Mouse (Mus musculus): ENCODE data around the gene Mtmr11. TPM values are rescaled to one million over a fixed set of nuclear protein-coding genes. Genes with fewer than 3 reads are reported as not detected.
A peak's percentile ranks its signal among the peaks of the same experiment; 100 is the strongest.

The Mtmr11 gene
- polyA plus RNA-seq (2015; fragmentation: Nextera tagmentation; extraction: Ambion mirVana), result 13.7 and 15.0 TPM in 2 replicates

DNA sequence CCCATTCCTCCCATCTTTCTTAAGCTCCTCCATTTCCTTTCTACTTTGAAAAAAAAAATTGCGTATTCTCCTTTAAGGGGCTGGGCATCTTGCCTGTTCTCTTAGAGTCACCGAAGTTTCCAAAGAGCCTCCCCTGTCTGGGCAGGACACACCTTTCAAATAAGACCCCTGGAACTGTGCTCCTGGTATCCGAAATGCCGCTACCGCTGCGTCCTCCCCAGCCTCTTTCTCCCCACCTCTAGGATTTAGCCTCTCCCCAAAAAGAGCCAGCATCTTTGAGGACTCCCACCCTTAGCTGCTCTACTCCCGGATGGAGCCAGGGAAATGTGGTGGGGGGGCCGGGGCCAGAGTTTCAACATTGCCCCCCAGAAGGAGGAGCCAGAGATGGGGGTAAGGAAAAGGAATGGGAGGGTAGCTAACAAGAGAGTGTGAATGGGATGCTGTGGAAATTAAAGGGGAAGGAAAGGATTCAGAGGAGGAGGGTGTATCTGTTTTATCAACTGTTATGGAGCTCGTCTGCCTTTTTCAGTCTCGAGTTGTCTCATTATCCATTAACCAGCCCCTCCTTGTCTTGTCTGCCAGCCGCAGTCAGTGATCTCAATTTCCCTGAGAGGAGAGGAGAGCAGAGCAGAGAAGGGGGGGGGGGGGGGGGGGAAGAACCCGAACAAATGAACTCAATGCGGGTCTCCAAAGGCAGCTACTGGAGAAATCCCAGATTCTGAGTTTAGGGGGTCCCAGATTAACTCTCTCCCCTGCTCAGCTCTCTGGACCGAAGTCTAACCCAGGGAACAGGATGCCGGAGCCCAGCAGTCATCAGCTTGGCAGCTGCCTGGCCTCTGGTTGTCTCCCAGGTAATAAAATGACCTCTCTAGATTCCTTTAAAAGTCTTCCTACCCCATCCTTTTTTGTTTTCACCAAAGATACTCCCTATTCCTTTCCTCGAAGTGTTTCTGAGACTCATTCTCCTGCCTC, at the start of gene Mtmr11:
Gene Mtmr11 (plus strand): TSS at position 136 of the 972 bp plus-strand sequence.
- Histone ChIP-seq H3K9ac (peak within 1 kb of the TSS; percentile 41; the same call in 1 of the 2 replicates), H3K4me1 (peaks cover 13% of the 10 kb centered on the region), H3K9me3 (no peaks in the 10 kb centered on the region), H3K36me3 (no peaks in the 10 kb centered on the region), H3K4me3 (replicated peaks) (peak within 1 kb of the TSS; percentile 54), H3K27me3 (replicated peaks) (no peaks in the 10 kb centered on the region), H3K27ac (peak within 1 kb of the TSS; percentile 85), H3K4me2 (peak within 1 kb of the TSS; percentile 92)
- ATAC-seq (ENCODE audit: insufficient read depth, low FRiP score, low read depth), result no peak
- 5% methylated on average over 16 of the region's 16 CpGs for WGBS

DNA sequence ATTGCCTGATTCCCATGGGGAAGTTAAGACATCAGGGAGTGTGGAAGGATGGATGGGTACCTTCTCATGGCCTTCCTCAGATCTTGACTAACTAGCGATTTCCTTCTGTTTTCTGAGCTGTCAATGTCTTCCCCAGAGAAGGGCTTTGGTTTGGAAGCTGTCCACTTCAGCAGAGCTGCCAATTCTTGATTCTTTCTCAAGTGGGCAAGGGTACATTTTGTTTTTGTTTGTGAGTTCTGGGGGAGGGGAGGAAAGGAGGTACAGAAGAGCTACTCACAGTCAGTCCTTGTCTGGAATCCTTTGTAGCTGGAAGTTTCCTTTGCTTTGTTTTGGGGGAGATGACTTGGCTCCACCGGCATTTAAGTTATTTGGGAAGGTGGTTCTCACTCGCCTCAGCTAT, 48.6 kb upstream of the Mtmr11 start:
- WGBS, result 56% methylated on average over 3 of the region's 3 CpGs
- no peaks in the 10 kb centered on the region for H3K36me3 ChIP-seq
- no peak for ATAC-seq (ENCODE audit: insufficient read depth, low FRiP score, low read depth)
- H3K4me2 ChIP-seq, result no peak overlapping the region
- H3K4me1 ChIP-seq, result no peaks in the 10 kb centered on the region
- H3K27me3 ChIP-seq (replicated peaks), result no peaks in the 10 kb centered on the region
- no peak overlapping the region for H3K9ac ChIP-seq
- no peak overlapping the region for H3K4me3 ChIP-seq (replicated peaks)
- H3K27ac ChIP-seq, result no peak overlapping the region
- H3K9me3 ChIP-seq, result no peaks in the 10 kb centered on the region

DNA sequence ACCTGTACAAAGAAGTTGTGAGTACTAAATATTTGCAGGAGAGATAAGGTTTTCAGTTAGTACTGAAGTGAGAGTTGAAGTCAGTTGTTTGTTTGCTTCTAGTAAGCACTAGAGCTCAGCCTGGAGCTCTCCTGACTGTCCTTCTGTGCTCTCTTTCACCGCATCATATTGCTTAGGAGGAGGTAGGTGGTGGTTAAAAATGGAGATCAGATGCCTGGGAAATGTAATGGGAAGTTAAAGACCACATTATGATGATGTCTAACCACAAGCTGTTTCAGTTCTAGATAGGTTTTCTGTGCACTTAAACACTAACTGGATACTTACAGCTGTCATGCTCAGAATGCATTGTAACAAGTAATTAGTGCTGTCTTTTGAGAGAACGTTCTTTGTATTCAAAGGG, 43.7 kb upstream of the Mtmr11 start:
- no peak overlapping the region for H3K9ac ChIP-seq
- H3K4me1 ChIP-seq, result no peaks in the 10 kb centered on the region
- H3K27me3 ChIP-seq (replicated peaks), result no peaks in the 10 kb centered on the region
- no peak overlapping the region for H3K27ac ChIP-seq
- no peaks in the 10 kb centered on the region for H3K9me3 ChIP-seq
- WGBS, result 71% methylated on average over 2 of the region's 2 CpGs
- H3K4me3 ChIP-seq (replicated peaks), result no peak overlapping the region
- H3K4me2 ChIP-seq, result no peak overlapping the region
- no peak for ATAC-seq (ENCODE audit: insufficient read depth, low FRiP score, low read depth)
- H3K36me3 ChIP-seq, result no peaks in the 10 kb centered on the region

DNA sequence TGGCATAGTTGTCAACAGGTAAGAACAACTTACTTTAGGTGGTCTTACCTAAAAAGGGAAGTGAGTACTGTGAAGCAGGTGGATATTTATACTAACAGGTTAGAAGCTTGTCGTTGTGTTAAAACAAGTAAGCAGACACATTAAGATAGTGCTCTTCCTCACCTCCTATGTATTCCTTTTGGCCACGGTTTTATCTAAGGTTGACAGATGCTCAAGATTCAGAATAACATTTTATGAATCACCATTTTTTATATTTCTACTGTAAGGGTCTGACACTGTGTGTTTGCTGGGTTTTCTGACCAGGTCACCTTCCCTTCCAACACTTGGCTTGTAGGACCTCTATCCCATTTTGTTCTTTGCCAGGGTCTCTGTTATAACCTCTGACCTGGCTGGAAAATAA, 43.1 kb upstream of the Mtmr11 start:
- no peak overlapping the region for H3K27ac ChIP-seq
- no peak overlapping the region for H3K4me3 ChIP-seq (replicated peaks)
- ATAC-seq (ENCODE audit: insufficient read depth, low FRiP score, low read depth), result no peak
- 89% methylated on average over 2 of the region's 2 CpGs for WGBS
- H3K9me3 ChIP-seq, result no peaks in the 10 kb centered on the region
- H3K4me1 ChIP-seq, result no peaks in the 10 kb centered on the region
- H3K9ac ChIP-seq, result no peak overlapping the region
- no peaks in the 10 kb centered on the region for H3K36me3 ChIP-seq
- H3K27me3 ChIP-seq (replicated peaks), result no peaks in the 10 kb centered on the region
- no peak overlapping the region for H3K4me2 ChIP-seq

DNA sequence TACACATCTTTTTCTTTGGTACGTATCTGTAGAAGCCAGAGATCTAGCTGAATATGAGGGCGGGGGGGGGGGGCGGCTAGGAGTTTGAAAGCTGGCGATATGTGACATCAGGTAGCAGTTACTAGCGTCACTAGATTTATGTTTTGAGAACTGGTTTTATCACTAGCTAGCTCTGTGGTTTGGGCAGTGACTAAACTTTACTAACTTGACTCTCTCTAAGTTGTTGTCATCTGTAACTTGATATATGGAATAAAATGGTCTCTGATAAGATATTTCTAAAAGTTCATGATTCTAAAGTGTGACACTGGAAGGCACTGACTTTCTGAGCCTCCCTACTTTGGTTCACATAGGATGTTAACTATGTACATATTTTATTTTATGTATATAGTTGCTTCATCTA, 37.6 kb upstream of the Mtmr11 start:
- Histone ChIP-seq H3K36me3 (no peaks in the 10 kb centered on the region), H3K9ac (no peak overlapping the region), H3K27ac (no peak overlapping the region), H3K4me2 (no peak overlapping the region), H3K27me3 (replicated peaks) (no peaks in the 10 kb centered on the region), H3K4me3 (replicated peaks) (no peak overlapping the region), H3K4me1 (no peaks in the 10 kb centered on the region), H3K9me3 (no peaks in the 10 kb centered on the region)
- WGBS, result 88% methylated on average over 5 of the region's 5 CpGs
- no peak for ATAC-seq (ENCODE audit: insufficient read depth, low FRiP score, low read depth)

DNA sequence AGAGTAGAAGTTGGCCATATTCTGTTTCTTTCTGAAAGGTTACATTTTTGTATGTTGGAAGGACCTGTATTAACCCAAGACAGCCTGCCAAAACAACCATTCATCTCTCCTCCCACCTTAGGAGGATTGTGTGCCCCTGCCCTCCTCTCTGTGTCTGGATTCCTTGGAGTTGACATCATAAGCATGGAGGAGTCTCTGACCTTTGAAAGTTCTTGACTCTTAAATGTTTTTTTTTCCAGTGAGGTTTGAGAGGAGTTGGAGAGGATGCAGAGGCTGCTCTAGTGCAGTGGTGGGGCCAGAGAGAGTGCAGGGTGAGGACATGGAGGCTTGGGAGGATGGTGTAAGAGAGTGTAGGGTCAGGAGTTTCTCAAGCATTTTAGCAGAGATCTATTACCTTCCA, 33.7 kb upstream of the Mtmr11 start:
- Histone ChIP-seq H3K36me3 (no peaks in the 10 kb centered on the region), H3K27me3 (replicated peaks) (no peaks in the 10 kb centered on the region), H3K27ac (no peak overlapping the region), H3K4me3 (replicated peaks) (no peak overlapping the region), H3K9ac (no peak overlapping the region), H3K9me3 (no peaks in the 10 kb centered on the region), H3K4me1 (no peaks in the 10 kb centered on the region), H3K4me2 (no peak overlapping the region)
- no peak for ATAC-seq (ENCODE audit: insufficient read depth, low FRiP score, low read depth)

DNA sequence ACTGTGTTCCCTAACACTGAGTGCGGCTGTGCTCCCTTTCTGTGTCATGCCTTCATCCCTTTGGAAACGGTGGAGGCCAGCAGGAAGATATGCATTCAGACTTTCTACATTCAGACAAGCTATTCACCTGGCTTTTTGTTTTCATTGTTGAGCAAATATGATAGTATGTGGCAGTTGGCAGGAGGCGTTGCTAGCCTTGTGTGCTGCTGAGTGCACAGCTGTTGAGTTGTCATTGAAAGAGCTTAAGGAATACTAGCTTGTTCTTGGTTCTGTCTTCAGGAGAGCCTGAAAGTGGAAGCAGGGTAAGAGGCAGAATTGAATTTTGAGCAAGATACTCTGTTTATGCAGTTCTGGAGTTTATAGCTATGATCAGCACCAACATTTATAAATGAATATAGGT, 29.3 kb upstream of the Mtmr11 start:
- H3K27ac ChIP-seq, result no peak overlapping the region
- ATAC-seq (ENCODE audit: insufficient read depth, low FRiP score, low read depth), result no peak; the same call in 1 of the 2 replicates

DNA sequence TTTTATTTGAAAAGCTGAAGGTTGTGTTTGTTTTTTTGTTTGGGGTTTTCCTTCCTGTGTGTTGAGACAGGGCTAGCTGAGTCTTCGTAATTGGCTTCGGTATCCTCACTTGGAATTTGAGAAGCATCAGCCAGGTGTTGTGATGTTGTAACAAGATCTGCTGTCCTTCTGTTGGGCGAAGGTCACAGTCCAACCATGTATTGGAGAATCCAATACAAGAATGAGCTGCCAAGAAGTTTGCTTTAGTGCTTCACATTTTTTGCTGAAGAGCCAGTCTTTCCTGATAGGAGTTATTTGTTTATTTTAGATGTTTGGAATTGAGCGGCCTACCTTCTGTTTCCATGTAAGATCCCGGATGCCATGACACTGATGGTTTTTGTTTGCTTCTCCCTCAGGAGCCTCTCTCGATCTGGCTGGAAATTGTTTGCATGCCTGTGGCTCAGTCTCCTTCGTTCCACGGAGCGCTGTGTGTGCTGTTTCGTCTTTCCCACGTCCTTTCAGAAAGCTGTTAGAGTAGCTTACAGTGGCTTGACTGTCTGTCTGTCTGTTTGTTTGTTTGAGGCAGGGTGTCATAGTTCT, 28.4 kb upstream of the Mtmr11 start:
- WGBS, result 51% methylated on average over 11 of the region's 11 CpGs
- no peaks in the 10 kb centered on the region for H3K9me3 ChIP-seq
- ATAC-seq (ENCODE audit: insufficient read depth, low FRiP score, low read depth), result no peak
- no peaks in the 10 kb centered on the region for H3K4me1 ChIP-seq
- H3K36me3 ChIP-seq, result peaks cover 4% of the 10 kb centered on the region; the same call in 1 of the 2 replicates
- H3K4me3 ChIP-seq (replicated peaks), result no peak overlapping the region
- H3K9ac ChIP-seq, result no peak overlapping the region
- no peaks in the 10 kb centered on the region for H3K27me3 ChIP-seq (replicated peaks)
- H3K4me2 ChIP-seq, result no peak overlapping the region
- no peak overlapping the region for H3K27ac ChIP-seq

More for the DNA sequence above, 29.3 kb upstream of the Mtmr11 start:
- Histone ChIP-seq H3K4me2 (no peak overlapping the region), H3K9ac (no peak overlapping the region), H3K27me3 (replicated peaks) (no peaks in the 10 kb centered on the region), H3K4me1 (no peaks in the 10 kb centered on the region), H3K9me3 (no peaks in the 10 kb centered on the region), H3K36me3 (peaks cover 4% of the 10 kb centered on the region; the same call in 1 of the 2 replicates), H3K4me3 (replicated peaks) (no peak overlapping the region)
- WGBS, result 65% methylated on average over 3 of the region's 3 CpGs

DNA sequence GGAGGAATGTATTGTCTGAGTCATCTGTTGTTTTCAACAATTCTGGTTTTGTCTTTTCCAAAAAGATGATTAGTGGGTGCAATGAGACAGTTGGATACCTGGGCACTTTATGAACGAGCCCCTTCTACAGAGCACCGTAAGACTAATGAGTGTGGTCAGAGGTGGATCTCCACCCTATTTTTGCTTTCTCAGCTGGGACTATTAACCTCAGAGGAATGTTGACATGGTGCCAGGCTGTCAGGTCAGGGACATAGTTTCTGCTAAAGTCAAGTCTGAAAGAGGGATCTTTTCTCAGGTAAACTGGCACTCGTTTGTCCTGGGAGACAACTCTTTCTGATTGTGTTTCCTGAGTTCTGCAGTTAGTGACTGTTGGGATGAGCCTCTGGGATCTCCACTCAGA, 26.8 kb upstream of the Mtmr11 start:
- no peak for ATAC-seq (ENCODE audit: insufficient read depth, low FRiP score, low read depth)
- 67% methylated on average over 3 of the region's 3 CpGs for WGBS
- Histone ChIP-seq H3K4me2 (no peak overlapping the region), H3K4me3 (replicated peaks) (no peak overlapping the region), H3K4me1 (no peaks in the 10 kb centered on the region), H3K9me3 (no peaks in the 10 kb centered on the region), H3K27me3 (replicated peaks) (no peaks in the 10 kb centered on the region), H3K36me3 (peaks cover 4% of the 10 kb centered on the region), H3K9ac (no peak overlapping the region), H3K27ac (no peak overlapping the region)

DNA sequence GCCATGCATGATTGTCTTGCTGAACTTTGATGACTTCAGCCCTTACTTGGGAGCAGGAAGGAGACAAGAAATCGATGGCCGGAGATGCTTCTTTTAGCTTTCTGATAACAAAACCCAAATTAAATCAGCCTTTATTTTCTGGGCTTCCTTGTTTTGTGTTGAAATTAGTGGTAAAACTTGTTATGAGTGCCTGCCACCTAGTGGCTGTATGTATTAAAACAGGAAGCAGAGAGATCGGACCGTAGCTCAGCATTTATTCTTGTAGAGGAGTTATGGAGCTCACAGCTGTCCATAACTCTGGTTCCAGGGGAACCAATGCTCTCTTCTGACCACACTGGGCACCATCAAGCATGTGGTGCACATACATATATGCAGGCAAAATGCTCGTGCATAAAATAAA, 13.9 kb upstream of the Mtmr11 start:
- no peaks in the 10 kb centered on the region for H3K27me3 ChIP-seq (replicated peaks)
- 20% methylated on average over 5 of the region's 5 CpGs for WGBS
- ATAC-seq (ENCODE audit: insufficient read depth, low FRiP score, low read depth), result no peak
- H3K4me1 ChIP-seq, result no peaks in the 10 kb centered on the region
- peaks cover 19% of the 10 kb centered on the region for H3K36me3 ChIP-seq
- no peaks in the 10 kb centered on the region for H3K9me3 ChIP-seq
- no peak overlapping the region for H3K27ac ChIP-seq
- no peak overlapping the region for H3K4me3 ChIP-seq (replicated peaks)
- H3K9ac ChIP-seq, result no peak overlapping the region
- no peak overlapping the region for H3K4me2 ChIP-seq

DNA sequence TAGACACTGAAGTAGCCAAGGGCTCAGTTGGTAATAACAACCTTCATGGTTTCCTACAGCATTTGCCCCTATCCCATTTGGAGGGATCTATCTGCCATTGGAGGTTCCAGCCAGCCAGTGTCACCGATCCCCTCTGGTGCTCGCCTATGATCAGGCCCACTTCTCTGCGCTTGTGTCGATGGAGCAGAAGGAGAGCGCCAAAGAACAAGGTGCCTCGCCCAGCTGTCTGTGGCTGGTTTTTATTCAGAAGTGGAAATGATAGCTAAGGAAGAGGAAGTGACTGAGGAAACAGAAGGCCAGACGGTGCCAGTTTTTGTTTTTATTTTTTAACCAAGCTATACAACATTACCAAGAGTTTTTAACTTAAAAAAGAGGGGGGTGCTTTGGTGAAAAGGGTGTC, 10.0 kb upstream of the Mtmr11 start:
- peaks cover 39% of the 10 kb centered on the region for H3K36me3 ChIP-seq
- H3K9me3 ChIP-seq, result no peaks in the 10 kb centered on the region
- H3K27ac ChIP-seq, result no peak overlapping the region
- no peaks in the 10 kb centered on the region for H3K4me1 ChIP-seq
- no peak for ATAC-seq (ENCODE audit: insufficient read depth, low FRiP score, low read depth)
- no peak overlapping the region for H3K9ac ChIP-seq
- 83% methylated on average over 7 of the region's 7 CpGs for WGBS
- H3K4me3 ChIP-seq (replicated peaks), result no peak overlapping the region
- no peaks in the 10 kb centered on the region for H3K27me3 ChIP-seq (replicated peaks)
- no peak overlapping the region for H3K4me2 ChIP-seq

DNA sequence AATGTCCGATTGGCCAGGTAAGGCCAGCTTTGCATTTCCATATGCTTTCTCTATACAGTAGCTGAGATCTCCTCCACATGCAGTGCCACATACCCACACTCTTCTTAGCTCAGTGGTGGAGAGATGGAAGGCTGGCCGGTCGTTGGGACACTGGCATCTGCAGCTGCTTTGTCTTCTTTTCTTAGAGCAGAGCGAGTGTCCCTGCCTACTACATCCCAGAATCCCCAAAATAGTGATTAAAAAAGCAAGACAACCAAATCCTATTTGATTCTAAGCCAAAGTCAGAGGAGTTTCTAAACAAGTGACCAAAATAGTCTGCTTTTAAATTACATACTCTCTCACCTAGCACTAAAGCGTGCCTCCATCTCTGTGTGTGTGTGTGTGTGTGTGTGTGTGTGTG, 9.2 kb upstream of the Mtmr11 start:
- H3K9me3 ChIP-seq, result no peaks in the 10 kb centered on the region
- no peak overlapping the region for H3K27ac ChIP-seq
- H3K27me3 ChIP-seq (replicated peaks), result no peaks in the 10 kb centered on the region
- no peaks in the 10 kb centered on the region for H3K4me1 ChIP-seq
- no peak overlapping the region for H3K4me3 ChIP-seq (replicated peaks)
- WGBS, result 94% methylated on average over 5 of the region's 5 CpGs
- no peak overlapping the region for H3K4me2 ChIP-seq
- H3K9ac ChIP-seq, result no peak overlapping the region
- no peak for ATAC-seq (ENCODE audit: insufficient read depth, low FRiP score, low read depth)
- peaks cover 39% of the 10 kb centered on the region for H3K36me3 ChIP-seq

All from stomach, embryonic 15.5 days (tissue).